Mouse (Mus musculus) stomach, postnatal 0 days (tissue): ENCODE results near the gene Barhl2. TPM values are rescaled to one million over a fixed set of nuclear protein-coding genes. Genes with fewer than 3 reads are reported as not detected.

Experiments used
- ATAC-seq: fragments of 200-750 bp; cut with Nextera tagmentation; 2 replicates; pipeline ENCODE4 v1.8.0; 2017; ENCODE audit not compliant: low FRiP score, low TSS enrichment
- DNase-seq: peaks from one replicate; pipeline ENCODE4 v3.0.0-alpha.2; 2016; ENCODE audit warnings: low spot score
- H3K27ac ChIP-seq: fragments of 300-500 bp; sonication (generic); replicated peaks from 2 replicates; pipeline ENCODE4 v1.5.1; 2014; ENCODE audit warnings: mild to moderate bottlenecking, control low read depth
- H3K27me3 ChIP-seq: fragments of 300-500 bp; sonication (generic); 2 replicates; pipeline ENCODE4 v1.6.1; 2014; ENCODE audit warnings: low read length; ENCODE audit not compliant: control insufficient read depth, insufficient read depth
- H3K36me3 ChIP-seq: fragments of 300-500 bp; sonication (generic); 2 replicates; pipeline ENCODE4 v1.6.1; 2014; ENCODE audit warnings: low read length, mixed read lengths; ENCODE audit not compliant: control insufficient read depth, insufficient read depth
- H3K4me1 ChIP-seq: fragments of 300-500 bp; sonication (generic); replicated peaks from 2 replicates; pipeline ENCODE4 v1.6.1; 2014; ENCODE audit warnings: antibody characterized with exemption; ENCODE audit not compliant: control insufficient read depth, insufficient read depth
- H3K4me2 ChIP-seq: fragments of 300-500 bp; sonication (generic); replicated peaks from 2 replicates; pipeline ENCODE4 v1.6.1; 2014; ENCODE audit warnings: low read depth, mild to moderate bottlenecking, control low read depth, moderate library complexity
- H3K4me3 ChIP-seq: fragments of 300-500 bp; sonication (generic); 2 replicates; pipeline ENCODE4 v1.5.1; 2014; ENCODE audit warnings: low read depth, low read length, control low read depth
- H3K9ac ChIP-seq: fragments of 300-500 bp; sonication (generic); 2 replicates; pipeline ENCODE4 v1.6.1; 2014; ENCODE audit warnings: mild to moderate bottlenecking, low read length, control low read depth, mixed read lengths
- H3K9me3 ChIP-seq: fragments of 300-500 bp; sonication (generic); 2 replicates; pipeline ENCODE4 v1.6.1; 2016; ENCODE audit warnings: low read length; ENCODE audit not compliant: control insufficient read depth
- CTCF ChIP-seq: IDR thresholded peaks from 2 replicates; pipeline ENCODE4 v1.5.1; 2016; ENCODE audit warnings: antibody characterized with exemption, low read depth, mild to moderate bottlenecking, moderate library complexity
- EP300 ChIP-seq: optimal IDR thresholded peaks from 2 replicates; pipeline ENCODE3; 2016; ENCODE audit warnings: antibody characterized with exemption
- WGBS: fragments of 180-500 bp; shearing (Covaris S2); extraction: QIAGEN DNeasy Blood & Tissue Kit; methylation state at CpG from one replicate; pipeline ENCODE4 v1.1.7; 2014; 5-methylcytosine and 5-hydroxymethylcytosine counted together
- polyA plus RNA-seq: library from polyadenylated mRNA; unstranded; fragments of >200 nt; fragmentation: Nextera tagmentation; extraction: Ambion mirVana; gene quantifications from 2 replicates; pipeline ENCODE4 v1.2.1, GENCODE M21; 2015

Barhl2 gene
- polyA plus RNA-seq, 1 experiment from 2014 or later, result not detected

- WGBS, result 86% methylated on average over 7 of the region's 7 CpGs
- TF ChIP-seq EP300, result no peak
- TF ChIP-seq CTCF, result no peak
Observed at GRCm38 (mm10) chr5:106438916-106439315, 19.1 kb downstream of the Barhl2 start.

GRCm38 (mm10) chr5:106426069-106426468, 31.9 kb downstream of the Barhl2 start:
- ATAC-seq, result no peak
- no peaks in the 10 kb centered on the region for H3K36me3 ChIP-seq
- WGBS, result 70% methylated on average over 7 of the region's 7 CpGs
- H3K4me3 ChIP-seq, result no peak overlapping the region
- 0 out of 2 replicates have a peak, but pooled peaks have one; percentile 2 for TF ChIP-seq CTCF
- no peak for TF ChIP-seq EP300
- no peak overlapping the region for H3K4me2 ChIP-seq
- no peaks in the 10 kb centered on the region for H3K4me1 ChIP-seq
- H3K9ac ChIP-seq, result no peak overlapping the region
- DNase-seq, result no peak
- H3K27ac ChIP-seq, result no peak overlapping the region
- no peaks in the 10 kb centered on the region for H3K27me3 ChIP-seq
- no peaks in the 10 kb centered on the region for H3K9me3 ChIP-seq

More at GRCm38 (mm10) chr5:106438916-106439315, 19.1 kb downstream of the Barhl2 start:
- Histone ChIP-seq H3K4me2 (no peak overlapping the region), H3K27me3 (no peaks in the 10 kb centered on the region), H3K27ac (no peak overlapping the region), H3K36me3 (no peaks in the 10 kb centered on the region), H3K9ac (no peak overlapping the region), H3K4me3 (no peak overlapping the region), H3K9me3 (no peaks in the 10 kb centered on the region), H3K4me1 (no peaks in the 10 kb centered on the region)
- ATAC-seq (no peak), DNase-seq (no peak)

- DNase-seq (no peak), ATAC-seq (no peak)
- Histone ChIP-seq H3K36me3 (no peaks in the 10 kb centered on the region), H3K4me3 (no peak overlapping the region), H3K9me3 (no peaks in the 10 kb centered on the region), H3K4me1 (no peaks in the 10 kb centered on the region), H3K4me2 (no peak overlapping the region), H3K27ac (no peak overlapping the region), H3K9ac (no peak overlapping the region), H3K27me3 (no peaks in the 10 kb centered on the region)
- WGBS, result 83% methylated on average over 8 of the region's 8 CpGs
- TF ChIP-seq CTCF, result no peak
- no peak for TF ChIP-seq EP300
Observed at GRCm38 (mm10) chr5:106420871-106421270, 37.1 kb downstream of the Barhl2 start.

- Histone ChIP-seq H3K27ac (no peak overlapping the region), H3K27me3 (no peaks in the 10 kb centered on the region), H3K9ac (no peak overlapping the region), H3K4me1 (no peaks in the 10 kb centered on the region), H3K4me3 (no peak overlapping the region), H3K4me2 (no peak overlapping the region), H3K36me3 (no peaks in the 10 kb centered on the region), H3K9me3 (no peaks in the 10 kb centered on the region)
- DNase-seq (no peak), ATAC-seq (no peak)
- WGBS, result 83% methylated on average over 11 of the region's 11 CpGs
- TF ChIP-seq EP300, result no peak
- no peak for TF ChIP-seq CTCF
Observed at GRCm38 (mm10) chr5:106420370-106420769, 37.6 kb downstream of the Barhl2 start.

- TF ChIP-seq EP300 (no peak), CTCF (peak; percentile 52)
- no peaks in the 10 kb centered on the region for H3K4me1 ChIP-seq
- no peaks in the 10 kb centered on the region for H3K27me3 ChIP-seq
- H3K4me3 ChIP-seq, result no peak overlapping the region
- no peaks in the 10 kb centered on the region for H3K36me3 ChIP-seq
- H3K4me2 ChIP-seq, result no peak overlapping the region
- no peaks in the 10 kb centered on the region for H3K9me3 ChIP-seq
- WGBS, result 31% methylated on average over 7 of the region's 7 CpGs
- ATAC-seq (no peak), DNase-seq (no peak)
- no peak overlapping the region for H3K9ac ChIP-seq
- H3K27ac ChIP-seq, result no peak overlapping the region
Observed at GRCm38 (mm10) chr5:106417210-106417609, 40.8 kb downstream of the Barhl2 start.

- ATAC-seq (peak; percentile 78), DNase-seq (no peak)
- no peaks in the 10 kb centered on the region for H3K9me3 ChIP-seq
- H3K4me2 ChIP-seq, result no peak overlapping the region
- H3K27me3 ChIP-seq, result no peaks in the 10 kb centered on the region
- H3K4me3 ChIP-seq, result no peak overlapping the region
- TF ChIP-seq CTCF, result no peak
- H3K9ac ChIP-seq, result no peak overlapping the region
- H3K27ac ChIP-seq, result no peak overlapping the region
- no peaks in the 10 kb centered on the region for H3K4me1 ChIP-seq
- WGBS, result 35% methylated on average over 6 of the region's 6 CpGs
- H3K36me3 ChIP-seq, result no peaks in the 10 kb centered on the region
Observed at GRCm38 (mm10) chr5:106416550-106416949, 41.4 kb downstream of the Barhl2 start.
